Mouse (Mus musculus) lung, embryonic 16.5 days (tissue): ENCODE results near the gene Mis18bp1. TPM values are rescaled to one million over a fixed set of nuclear protein-coding genes. Genes with fewer than 3 reads are reported as not detected.

Experiments used
- polyA plus RNA-seq: library from polyadenylated mRNA; unstranded; fragments of >200 nt; fragmentation: Nextera tagmentation; extraction: Ambion mirVana; gene quantifications from 2 replicates; pipeline ENCODE4 v1.2.1, GENCODE M21; 2015

Gene Mis18bp1
- polyA plus RNA-seq, 1 experiment from 2014 or later = 66.7 TPM

Other genes starting within 250 kb of the Mis18bp1 start
- 14.1 and 15.3 TPM in 2 replicates for gene Klhl28, start 207.1 kb downstream of the Mis18bp1 start, polyA plus RNA-seq
- gene Togaram1, start 206.8 kb downstream of the Mis18bp1 start, polyA plus RNA-seq = 28.4 and 32.2 TPM in 2 replicates
- gene Prpf39, start 136.3 kb downstream of the Mis18bp1 start, polyA plus RNA-seq = 50.2 and 51.0 TPM in 2 replicates
- 320 and 349 TPM in 2 replicates for gene Fkbp3, start 98.6 kb downstream of the Mis18bp1 start, polyA plus RNA-seq
- gene Fancm, start 97.0 kb downstream of the Mis18bp1 start, polyA plus RNA-seq = 6.3 and 7.9 TPM in 2 replicates
- gene Wdr20rt, start 52.9 kb upstream of the Mis18bp1 start, polyA plus RNA-seq = not detected in 2 replicates